Mouse (Mus musculus): Measurements from ENCODE around the gene Phactr3.

Phactr3 gene

DNA sequence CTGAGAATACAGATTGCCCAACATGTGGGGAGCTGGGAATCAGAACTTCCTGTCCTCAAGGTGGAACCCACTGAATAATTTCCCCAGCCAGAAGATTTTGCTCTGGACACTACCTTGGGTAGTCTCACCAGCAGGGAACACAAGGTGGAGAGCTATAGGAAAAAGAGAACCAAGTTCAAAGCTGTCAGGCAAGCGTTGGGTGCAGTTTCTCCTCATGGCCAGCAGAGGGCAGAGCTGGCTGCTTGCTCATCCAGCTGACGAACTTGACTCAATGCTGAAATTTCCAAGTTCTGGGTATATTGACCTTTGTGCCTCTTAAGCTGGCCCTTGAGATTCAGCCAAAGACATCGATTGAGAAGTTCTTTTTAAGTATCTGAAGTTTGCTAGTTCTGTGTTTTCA is 18.7 kb downstream of the Phactr3 start:
- peak in 1 of 2 experiments; percentile 4 for DNase-seq

DNA sequence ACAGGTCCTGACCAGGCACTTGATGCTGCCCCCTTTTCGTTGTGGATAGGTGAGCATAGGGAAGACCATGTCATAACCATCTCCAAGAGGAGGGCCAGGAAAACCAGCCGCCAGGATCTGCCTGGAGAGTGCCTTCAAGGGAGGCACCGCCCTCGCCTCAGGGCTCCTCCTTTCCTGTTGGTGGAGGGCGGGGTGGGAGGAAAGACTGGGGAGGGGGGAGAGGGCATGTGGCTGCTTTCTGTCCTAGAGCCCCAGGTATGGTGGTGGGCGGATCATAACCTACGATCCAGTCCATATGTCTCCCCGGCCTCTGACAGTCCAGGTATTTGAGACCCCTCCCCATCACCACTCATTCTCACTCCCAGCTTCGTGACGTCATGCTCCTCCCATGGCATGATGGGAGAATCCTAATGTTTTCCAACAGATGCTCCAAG is 22.7 kb downstream of the Phactr3 start:
- no peak for DNase-seq

DNA sequence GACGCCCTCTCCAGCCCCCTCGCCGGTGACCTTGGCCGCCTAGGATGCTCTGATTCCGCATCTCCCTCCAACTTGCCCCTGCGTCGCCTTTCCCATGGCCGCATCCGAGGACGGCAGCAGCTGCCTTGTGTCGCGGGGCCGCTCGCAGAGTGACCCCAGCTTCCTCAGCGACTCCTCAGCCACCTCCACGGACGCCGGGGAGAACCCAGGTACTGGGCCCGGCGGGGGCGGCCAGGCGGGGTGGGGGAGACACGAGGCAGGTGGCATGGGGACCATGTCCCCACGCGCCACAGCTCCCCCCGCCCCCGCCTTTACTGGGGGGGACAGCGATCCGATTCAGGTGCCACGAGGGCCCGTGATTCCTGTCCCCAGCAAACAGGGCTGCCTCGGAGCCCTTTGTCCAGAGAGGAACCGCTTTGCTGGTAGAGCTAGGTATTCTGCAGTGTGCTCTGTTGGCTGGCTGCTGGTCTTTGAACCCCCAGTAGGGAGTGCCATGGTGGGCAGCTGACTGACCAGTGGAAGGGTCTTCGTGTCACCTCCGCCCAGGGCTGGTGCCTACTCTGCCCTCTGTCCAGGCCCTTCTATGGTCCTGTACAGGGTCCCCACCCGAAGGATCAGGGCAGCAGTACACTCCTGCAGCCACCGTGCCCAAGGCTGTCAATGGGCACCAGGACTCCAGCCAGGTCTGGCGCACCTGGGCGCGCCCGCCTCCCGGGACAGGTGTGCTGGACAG is 23.7 kb downstream of the Phactr3 start:
- no peak for DNase-seq

GRCm38 (mm10) chr2:178143024-178143415 is 24.2 kb downstream of the Phactr3 start:
- no peak for DNase-seq

- no peak for DNase-seq
Measured at GRCm38 (mm10) chr2:178143898-178144297, 25.1 kb downstream of the Phactr3 start.

GRCm38 (mm10) chr2:178149312-178149711 is 30.5 kb downstream of the Phactr3 start:
- DNase-seq, result no peak

- no peak for DNase-seq
Measured at GRCm38 (mm10) chr2:178150697-178151096, 31.9 kb downstream of the Phactr3 start.

DNA sequence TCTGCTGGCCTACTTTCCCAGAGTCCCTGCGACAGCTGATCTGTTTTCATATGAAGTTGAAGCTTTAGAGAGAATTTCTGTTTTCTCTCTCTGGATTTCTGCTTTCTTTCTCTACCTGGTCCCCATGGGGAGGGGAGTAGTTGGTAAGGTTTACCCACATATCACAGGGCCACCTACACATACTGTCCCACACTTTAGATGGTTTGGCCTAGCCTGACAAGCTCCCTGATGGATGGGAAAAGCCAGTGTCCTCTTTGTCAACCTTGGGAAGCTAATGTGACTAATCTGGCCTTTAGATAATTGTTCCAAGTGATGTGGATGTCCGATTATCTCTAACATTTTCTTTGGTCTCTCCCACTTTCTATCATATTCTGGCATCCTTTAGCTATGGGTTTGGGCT is 34.8 kb downstream of the Phactr3 start:
- no peak for DNase-seq

DNA sequence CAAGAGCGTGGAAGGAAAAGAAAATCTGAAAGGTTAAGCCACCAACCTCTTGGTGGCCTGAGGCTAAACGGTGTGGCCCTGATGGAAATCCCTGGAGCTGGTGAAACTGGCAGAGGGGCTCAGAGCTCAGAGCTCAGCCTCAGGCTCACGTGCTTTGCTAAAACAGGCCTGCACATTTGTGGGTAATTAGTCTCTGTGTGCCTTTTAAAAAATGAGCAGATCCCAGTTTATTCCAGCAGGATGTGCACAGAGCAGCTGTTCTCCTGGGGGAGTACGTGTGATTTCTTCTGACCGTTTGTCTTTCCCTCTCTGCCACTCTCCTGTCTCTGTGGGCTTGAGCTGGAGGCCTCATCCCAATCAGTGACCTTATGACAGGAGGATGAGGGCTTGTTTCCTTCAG is 35.4 kb downstream of the Phactr3 start:
- no peak for DNase-seq

GRCm38 (mm10) chr2:178154576-178154975 is 35.8 kb downstream of the Phactr3 start:
- no peak for DNase-seq

GRCm38 (mm10) chr2:178155176-178155916 is 36.6 kb downstream of the Phactr3 start:
- DNase-seq, result no peak

DNA sequence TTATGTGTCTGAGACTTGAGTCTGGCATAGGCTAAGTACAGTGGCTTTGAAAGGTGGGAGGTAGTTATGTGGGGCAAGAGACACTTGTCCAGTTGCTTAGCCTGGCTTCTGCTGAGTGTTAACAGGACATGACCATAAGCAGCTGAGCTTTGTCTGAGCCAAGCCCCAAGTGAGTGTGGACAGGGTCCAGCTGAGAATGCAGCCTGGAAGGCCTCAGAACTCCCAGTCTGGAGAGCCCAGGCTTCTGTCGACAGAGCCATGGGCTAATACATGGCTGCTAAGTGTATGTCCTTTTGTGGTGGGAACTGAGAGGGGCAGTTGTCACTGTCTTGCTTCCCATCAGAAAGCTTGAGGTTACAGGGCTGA is 37.1 kb downstream of the Phactr3 start:
- peak; percentile 26 to 45 for DNase-seq

DNA sequence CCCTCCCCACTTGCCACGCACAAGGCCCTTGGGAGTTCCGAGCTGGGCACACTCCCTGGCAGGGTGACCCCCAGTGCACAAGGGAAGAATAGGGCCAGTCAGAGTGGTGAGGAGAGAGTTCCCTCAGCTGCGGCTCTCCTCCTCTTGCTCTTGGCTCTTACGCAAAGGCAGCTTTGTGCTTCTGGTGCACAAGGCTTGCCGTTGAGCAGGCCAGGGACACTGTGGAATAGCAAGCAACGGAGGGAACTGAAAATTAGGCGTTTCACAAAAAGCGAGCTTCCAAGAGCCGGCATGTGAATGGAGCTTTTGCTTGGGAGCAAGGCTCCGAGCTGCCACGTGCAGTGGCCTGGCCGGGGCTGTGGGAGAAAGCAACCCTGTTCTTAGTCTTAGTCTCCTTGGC is 40.2 kb downstream of the Phactr3 start:
- DNase-seq, result no peak

GRCm38 (mm10) chr2:178163981-178164380 is 45.2 kb downstream of the Phactr3 start:
- DNase-seq, result no peak

DNA sequence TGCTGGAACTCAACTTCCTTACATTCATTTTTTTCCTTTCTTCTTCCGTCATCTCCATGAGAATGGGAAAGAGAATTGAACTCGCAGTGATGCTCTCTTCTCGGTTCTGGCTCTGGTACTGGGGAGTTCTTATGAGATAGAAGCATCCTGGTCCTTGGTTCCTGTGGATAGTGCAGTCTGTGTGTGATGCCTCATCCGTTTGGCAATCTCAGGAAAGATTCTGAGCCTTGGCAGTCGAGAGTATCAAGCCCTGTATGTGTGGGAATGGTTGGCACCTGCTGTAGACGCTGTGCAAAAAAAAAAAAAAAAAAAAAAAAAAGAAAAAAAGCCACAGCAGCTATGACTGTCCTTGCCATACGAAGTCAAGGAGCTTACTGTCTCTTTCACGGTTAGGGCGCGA is 47.2 kb downstream of the Phactr3 start:
- no peak for DNase-seq

DNA sequence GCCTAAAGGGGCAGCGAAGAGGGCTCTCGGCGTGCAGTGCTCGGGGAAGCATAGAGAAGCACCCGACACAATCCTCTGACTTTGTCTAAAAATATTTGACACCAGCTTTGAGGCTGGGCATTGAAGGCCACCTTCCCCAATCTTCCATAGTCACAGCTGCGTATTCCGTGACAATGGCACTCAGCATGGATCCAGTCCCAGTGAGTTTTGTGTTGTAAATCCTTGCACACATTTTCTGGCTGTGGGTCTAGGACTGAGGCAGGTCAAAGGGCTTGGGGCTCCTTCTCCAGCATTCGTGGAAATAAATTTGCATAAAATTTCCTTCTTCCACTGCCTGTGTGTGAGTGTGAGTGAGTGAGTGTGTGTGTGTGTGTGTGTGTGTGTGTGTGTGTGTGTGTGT is 51.2 kb downstream of the Phactr3 start:
- no peak for DNase-seq

GRCm38 (mm10) chr2:178173951-178174350 is 55.2 kb downstream of the Phactr3 start:
- no peak for DNase-seq

DNA sequence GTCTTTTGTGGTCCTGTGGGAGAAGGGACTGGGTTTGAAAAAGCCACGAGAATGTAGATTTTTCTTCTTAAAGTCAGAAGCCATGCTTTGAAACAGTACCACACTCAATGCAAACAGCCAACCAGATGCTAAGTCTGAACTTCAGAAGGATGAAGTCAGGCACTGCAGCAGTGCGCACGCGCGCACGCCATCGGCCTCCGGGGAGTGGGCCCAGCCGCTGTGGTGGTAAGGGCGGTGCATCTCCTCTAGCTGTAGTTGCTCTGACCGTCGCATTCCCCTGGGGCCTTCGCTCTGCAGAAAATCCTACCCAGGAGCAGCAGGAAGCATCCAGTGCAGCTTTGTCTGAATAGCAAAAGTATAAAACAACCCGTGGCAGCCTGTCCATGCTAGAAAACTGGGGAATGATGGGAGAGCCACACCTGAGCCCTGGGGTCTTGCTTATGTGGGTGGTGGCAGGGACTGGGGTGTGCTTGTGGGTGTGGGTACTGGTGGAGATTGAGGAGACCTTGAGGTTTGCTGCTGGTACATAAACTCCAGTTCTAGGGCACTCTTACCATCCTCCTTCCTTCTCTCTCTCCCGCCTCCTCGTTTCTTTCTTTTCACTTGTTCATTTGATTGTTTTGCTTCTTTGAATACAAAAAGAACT is 56.6 kb downstream of the Phactr3 start:
- no peak for DNase-seq

GRCm38 (mm10) chr2:178184251-178184650 is 65.5 kb downstream of the Phactr3 start:
- no peak for DNase-seq

GRCm38 (mm10) chr2:178184862-178185261 is 66.1 kb downstream of the Phactr3 start:
- no peak for DNase-seq

- no peak for DNase-seq
Measured at GRCm38 (mm10) chr2:178188988-178189387, 70.2 kb downstream of the Phactr3 start.

DNA sequence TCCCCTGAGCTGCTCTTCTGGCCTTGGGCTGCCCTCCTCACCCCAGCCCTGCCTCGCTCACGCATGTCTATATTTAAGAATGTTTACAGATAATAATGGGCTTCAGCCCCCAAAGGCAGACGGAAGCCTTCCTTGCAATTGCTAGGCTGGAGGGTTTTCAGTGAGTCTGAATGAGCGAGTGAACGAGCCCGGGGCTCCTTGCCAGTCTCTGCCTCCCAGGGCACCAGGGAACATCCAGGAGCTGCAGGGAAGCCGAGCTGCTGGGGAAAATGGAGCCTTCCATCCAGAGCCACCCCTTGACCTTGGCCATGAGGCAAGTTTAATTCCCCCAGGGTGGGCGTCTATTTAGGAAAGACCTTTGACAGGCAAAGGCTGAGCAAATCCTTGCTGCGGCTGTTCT is 74.1 kb downstream of the Phactr3 start:
- no peak for DNase-seq

- DNase-seq, result no peak
Measured at GRCm38 (mm10) chr2:178193445-178193844, 74.7 kb downstream of the Phactr3 start.

- no peak for DNase-seq
Measured at GRCm38 (mm10) chr2:178194908-178195307, 76.1 kb downstream of the Phactr3 start.

All from lung, adult 18-20 months (tissue).